Mouse (Mus musculus): ENCODE measurements around the gene Gm10203. TPM values are rescaled to one million over a fixed set of nuclear protein-coding genes. Genes with fewer than 3 reads are reported as not detected.
"Not testable (repeated sequence)": the region's sequence is repeated elsewhere in the genome, so short reads cannot be mapped to it uniquely, and the experiment has no call there.

The Gm10203 gene
- not detected for total RNA-seq (2021)
- long read RNA-seq, experiment 1, result 0 reads
- long read RNA-seq, experiment 2, result 0 reads

DNA sequence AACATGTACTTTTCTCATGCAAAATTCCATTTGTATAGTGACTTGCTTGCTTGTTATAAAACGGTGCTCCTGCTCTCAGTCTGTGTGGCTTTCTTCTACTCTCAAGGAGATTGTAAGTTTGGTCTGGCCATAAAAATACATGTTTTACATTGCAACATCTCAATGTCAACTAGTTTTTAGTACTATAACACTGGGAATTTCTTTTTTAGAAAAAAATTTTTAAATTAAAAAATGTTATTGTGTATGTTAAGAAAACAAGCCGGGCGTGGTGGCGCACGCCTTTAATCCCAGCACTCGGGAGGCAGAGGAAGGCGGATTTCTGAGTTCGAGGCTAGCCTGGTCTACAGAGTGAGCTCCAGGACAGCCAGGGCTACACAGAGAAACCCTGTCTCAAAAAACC, at the start of gene Gm10203:
Gm10203 (plus strand) TSS at position 301 of the 400 bp plus-strand sequence.
- DNase-seq, result not testable (repeated sequence)

- no peak for DNase-seq
Observed at GRCm38 (mm10) chr6:149092406-149092805, 37.6 kb upstream of the Gm10203 start.

- peak; percentile 13 to 29 for DNase-seq
Observed at GRCm38 (mm10) chr6:149093465-149093864, 36.5 kb upstream of the Gm10203 start.

- no peak for DNase-seq
Observed at GRCm38 (mm10) chr6:149094555-149094954, 35.4 kb upstream of the Gm10203 start.

DNA sequence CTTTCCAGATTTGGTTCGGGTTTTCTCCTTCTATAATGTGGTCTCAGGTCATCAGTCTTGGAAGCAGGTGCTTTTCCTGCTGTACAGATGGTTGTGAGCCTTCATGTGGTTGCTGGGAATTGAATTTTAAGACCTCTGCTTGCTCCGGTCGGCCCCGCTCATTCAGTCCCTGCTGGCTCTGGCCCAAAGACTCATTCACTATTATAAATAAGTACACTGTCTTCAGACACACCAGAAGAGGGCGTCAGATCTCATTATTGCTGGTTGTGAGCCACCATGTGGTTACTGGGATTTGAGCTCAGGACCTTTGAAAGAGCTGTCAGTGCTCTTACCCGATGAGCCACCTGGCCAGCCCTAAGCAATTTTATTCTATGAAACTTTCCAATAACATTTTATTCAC, 34.6 kb upstream of the Gm10203 start:
- DNase-seq, result no peak

GRCm38 (mm10) chr6:149096233-149096632, 33.7 kb upstream of the Gm10203 start:
- DNase-seq, result no peak

DNA sequence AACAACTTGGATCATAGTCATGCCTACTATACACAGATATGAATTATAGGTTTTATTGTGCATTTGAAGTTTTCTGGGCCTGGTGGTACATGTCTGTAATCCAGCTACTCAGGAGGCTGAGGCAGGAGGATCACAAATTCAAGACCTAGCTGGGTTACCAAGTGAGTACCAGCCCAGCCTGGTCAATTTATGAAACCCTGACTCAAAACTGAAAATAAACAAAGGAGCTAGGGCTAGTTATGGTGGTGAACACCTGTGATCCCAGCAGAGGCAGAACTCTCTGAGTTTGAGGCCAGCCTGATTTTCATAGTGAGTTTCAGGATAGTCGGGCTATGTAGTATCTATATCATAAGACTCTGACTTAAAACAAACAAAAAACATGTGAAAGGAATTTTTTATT, 32.7 kb upstream of the Gm10203 start:
- DNase-seq, result no peak

DNA sequence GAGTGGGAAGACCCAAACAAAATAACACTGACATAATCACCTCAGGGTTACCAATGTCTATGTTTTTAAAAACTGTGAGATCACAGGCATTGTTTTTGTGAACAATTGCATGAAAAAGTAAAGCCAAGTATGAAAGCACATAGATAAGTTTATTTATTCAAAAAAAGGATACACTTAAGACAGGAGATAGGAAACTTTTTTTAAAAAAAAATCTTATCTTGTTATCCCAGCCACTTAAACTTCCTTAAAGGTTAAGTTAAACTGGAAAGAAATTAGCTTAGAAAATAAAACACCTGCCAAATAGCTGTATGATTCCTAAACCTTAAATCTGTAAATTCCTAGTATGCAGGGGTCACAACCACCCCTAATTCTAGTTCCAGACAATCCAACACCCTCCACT, 31.0 kb upstream of the Gm10203 start:
- no peak for DNase-seq

DNA sequence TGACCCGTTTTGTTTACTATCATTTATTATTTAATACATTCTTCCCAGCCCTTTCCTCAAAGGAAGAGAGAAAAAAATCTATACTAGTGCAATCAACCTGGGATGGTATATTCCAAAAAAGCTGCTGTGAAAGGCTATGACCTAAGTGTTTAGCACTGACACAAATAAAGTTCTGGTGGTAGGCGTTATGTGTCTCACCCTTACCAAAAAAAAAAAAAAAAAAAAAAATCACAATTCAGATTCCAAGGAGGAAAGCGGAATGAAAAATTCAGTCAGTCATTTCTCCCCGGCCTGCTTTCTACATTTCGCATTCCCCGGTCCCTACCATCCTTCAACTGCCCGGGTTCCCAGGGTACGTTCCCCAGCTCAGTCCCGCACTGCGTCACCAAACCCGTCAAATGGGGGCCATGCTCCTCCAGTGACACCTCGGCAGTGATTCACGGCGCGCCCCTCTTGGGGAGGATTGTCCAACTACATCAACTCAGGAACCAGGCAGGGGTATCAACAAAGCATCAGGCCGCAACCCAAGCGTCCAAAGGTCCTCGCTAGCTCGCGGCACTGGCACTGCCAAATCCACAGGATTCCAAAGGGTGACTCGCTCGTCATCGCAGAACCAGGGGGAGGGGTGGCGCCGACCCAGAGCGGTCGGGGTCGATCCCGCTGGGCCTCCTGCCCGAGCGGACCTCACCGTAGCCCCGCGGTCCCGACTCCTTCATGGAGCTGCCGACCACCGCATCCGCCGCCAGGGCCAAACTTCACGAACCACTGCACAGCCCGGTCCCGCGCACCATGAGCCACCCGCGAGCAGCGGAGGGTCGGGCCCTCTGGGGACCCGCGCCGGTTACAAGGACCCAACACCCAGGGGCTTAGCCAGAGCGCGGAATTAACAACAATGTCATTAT, 29.5 kb upstream of the Gm10203 start:
- DNase-seq, result peak; percentile 75 to 81

- peak; percentile 89 to 94 for DNase-seq
Observed at GRCm38 (mm10) chr6:149101076-149101942, 28.7 kb upstream of the Gm10203 start, which contains the start of gene Dennd5b. Gene Dennd5b (minus strand): TSS chr6:149101680.

GRCm38 (mm10) chr6:149101943-149102243, 28.1 kb upstream of the Gm10203 start:
- no peak for DNase-seq

GRCm38 (mm10) chr6:149103451-149103850, 26.5 kb upstream of the Gm10203 start:
- no peak for DNase-seq

- DNase-seq, result no peak
Observed at GRCm38 (mm10) chr6:149107615-149108014, 22.4 kb upstream of the Gm10203 start.

DNA sequence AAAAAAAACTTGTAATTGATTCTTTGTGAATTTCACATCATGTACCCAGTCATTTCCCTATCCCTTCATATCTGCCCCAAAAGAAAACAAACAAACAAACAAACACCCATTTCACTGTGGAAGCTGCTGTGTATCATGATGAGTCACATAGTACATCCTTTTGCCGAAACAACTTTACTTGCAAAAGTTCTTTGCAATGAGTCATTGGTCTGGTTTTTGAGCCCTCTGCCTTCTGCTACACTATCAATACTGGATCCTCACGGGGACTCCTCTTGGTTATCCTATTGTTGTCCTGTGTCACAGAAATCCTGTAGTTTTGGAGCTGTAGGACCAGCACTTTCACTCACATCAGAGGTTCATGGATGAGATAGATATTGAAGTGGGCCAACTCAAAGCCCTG, 21.1 kb upstream of the Gm10203 start:
- no peak for DNase-seq

DNA sequence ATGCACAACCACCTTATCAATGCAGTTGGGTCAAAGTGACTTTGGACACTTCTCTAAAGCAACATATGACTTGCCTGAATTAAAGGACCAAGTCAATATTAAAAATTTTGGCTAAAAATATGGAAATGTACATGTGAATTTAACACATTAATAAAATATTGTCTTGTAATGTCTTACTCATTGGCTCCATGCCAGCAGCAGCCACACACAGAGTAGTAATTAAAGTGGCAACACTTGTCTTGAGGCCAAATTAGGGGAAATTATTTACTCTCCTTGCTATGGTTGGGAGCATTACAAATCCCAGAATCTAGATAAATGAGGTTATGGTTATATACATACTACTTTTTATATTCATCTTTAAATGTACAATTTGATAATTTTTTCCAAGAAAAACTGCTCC, 13.0 kb upstream of the Gm10203 start:
- DNase-seq, result no peak

DNA sequence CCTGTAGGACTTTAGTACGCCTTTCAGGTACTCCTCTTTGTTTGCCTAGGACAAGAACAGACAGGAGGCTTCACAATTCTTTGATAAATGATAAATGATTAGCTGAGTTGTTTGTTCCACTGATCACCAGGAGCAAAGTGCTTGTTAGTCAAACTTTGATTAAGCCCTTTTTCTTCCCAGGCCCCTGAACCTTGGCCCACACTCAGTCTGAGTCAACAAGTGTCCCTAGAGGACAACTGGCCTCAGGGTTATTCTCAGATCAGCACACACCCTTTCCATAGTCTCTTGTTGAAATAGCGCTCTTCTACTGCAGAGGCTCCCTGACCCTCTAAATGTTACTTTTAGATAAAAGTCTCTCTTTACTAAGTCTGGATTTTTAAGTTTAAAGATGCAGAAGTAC, 11.0 kb upstream of the Gm10203 start:
- peak; percentile 49 to 58 for DNase-seq

DNA sequence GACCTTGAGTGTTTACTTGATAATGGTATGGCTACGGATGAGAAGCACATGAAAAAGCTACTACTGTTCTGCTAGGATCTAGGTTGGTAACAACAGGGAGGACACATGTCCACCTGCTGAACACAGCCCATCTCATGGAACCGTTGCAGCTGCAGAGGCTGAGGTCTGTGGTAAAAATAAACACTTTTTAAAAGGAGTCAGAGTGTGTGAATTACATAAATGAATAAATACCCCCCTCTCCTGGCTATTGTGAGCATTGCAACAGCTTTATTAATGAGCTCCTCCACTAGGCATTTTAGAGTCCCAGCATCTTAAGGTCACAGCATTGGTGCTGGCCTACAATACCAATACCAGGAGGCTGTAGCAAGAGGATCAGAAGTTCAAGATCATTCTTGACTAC, 10.1 kb upstream of the Gm10203 start:
- peak in 1 of 2 experiments; percentile 74 for DNase-seq

GRCm38 (mm10) chr6:149123042-149123441, 6.9 kb upstream of the Gm10203 start:
- no peak for DNase-seq

GRCm38 (mm10) chr6:149126675-149127074, 3.3 kb upstream of the Gm10203 start:
- peak; percentile 54 to 59 for DNase-seq

DNA sequence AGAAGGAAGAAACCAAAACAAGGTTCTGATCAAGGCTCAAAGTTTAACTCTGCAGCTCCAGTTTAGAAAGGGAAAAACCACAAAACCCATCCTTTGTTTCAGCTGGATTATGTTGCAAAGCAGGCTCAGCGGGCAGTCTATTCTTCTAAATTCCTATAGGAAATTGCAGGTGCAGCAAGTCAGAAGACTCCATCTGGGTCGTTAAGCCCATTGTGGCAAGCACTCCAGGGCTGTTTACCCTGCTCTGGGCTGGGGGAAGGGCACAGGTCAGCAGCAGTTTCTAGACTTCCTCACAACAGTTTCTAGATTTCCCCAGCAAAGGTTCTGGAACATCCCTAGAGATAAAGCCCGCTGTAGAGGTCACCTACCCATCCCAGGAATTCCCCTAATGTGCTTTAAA, 1.1 kb downstream of the Gm10203 start:
- no peak for DNase-seq

DNA sequence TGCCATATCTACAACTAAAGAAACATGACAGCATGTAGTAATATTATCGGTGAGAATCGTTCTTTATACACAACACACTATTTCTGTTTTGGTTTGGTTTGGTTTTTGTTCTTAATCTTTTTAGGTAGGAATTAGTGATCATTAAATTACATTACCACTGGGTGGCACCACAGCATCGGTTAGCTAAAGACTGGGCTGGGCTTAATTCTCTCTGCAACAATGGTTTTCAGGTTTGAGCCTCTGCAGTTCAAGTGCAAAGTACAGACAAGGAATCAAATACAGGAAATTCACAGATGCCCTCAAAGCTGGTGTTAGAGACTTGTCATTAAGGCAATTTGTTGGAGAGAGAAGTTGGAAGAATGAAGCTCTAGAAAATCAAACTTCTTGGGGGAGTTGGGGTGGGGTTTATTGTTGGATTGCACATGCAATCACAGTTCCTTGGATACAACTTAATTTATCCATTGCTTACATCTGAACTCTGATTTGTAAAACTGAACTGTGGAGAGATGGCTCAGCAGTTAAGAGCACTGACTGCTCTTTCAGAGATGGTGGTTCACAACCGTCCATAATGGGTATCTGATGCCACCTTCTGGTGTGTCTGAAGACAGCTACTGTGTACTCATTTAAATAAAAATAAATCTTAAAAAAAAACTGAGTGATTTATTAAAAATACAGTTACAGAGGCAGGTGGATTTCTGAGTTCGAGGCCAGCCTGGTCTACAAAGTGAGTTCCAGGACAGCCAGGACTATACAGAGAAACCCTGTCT, 2.5 kb downstream of the Gm10203 start:
- peak in 1 of 2 experiments; percentile 56 for DNase-seq
